Mouse (Mus musculus): ENCODE results near the gene 4933434E20Rik. TPM values are rescaled to one million over a fixed set of nuclear protein-coding genes. Genes with fewer than 3 reads are reported as not detected.

The 4933434E20Rik gene
- polyA plus RNA-seq (2014; fragmentation: Illumina TruSeq; extraction: RNeasy Lipid Tissue Mini Kit (QIAGEN cat#74804); ENCODE audit: low read depth, low replicate concordance), result 87.0 TPM

GRCm38 (mm10) chr3:90051441-90052350 is at the start of gene 4933434E20Rik:
Gene 4933434E20Rik, plus strand, starts transcription at chr3:90051636.

GRCm38 (mm10) chr3:90052351-90053241 is 1.2 kb downstream of the 4933434E20Rik start, which contains the start of gene Ubap2l:
Gene Ubap2l, minus strand, starts transcription at chr3:90052628.

GRCm38 (mm10) chr3:90072294-90072693 is 20.9 kb downstream of the 4933434E20Rik start, which contains the start of gene Tpm3:
Gene Tpm3, plus strand, starts transcription at chr3:90072649.

GRCm38 (mm10) chr3:90103938-90104337 is 52.5 kb downstream of the 4933434E20Rik start, which contains the start of gene Nup210l:
Gene Nup210l, plus strand, starts transcription at chr3:90104132.

Other genes with a start within 250 kb of the 4933434E20Rik start
- 5.0 TPM for gene She, start 220.3 kb upstream of the 4933434E20Rik start, polyA plus RNA-seq (2014; fragmentation: Illumina TruSeq; extraction: RNeasy Lipid Tissue Mini Kit (QIAGEN cat#74804); ENCODE audit: low read depth, low replicate concordance)
- gene Il6ra, start 138.4 kb upstream of the 4933434E20Rik start, polyA plus RNA-seq (2014; fragmentation: Illumina TruSeq; extraction: RNeasy Lipid Tissue Mini Kit (QIAGEN cat#74804); ENCODE audit: low read depth, low replicate concordance), result 14.4 TPM
- 27.8 TPM for gene Atp8b2, start 88.1 kb upstream of the 4933434E20Rik start, polyA plus RNA-seq (2014; fragmentation: Illumina TruSeq; extraction: RNeasy Lipid Tissue Mini Kit (QIAGEN cat#74804); ENCODE audit: low read depth, low replicate concordance)
- 74.8 TPM for gene Hax1, start 52.9 kb upstream of the 4933434E20Rik start, polyA plus RNA-seq (2014; fragmentation: Illumina TruSeq; extraction: RNeasy Lipid Tissue Mini Kit (QIAGEN cat#74804); ENCODE audit: low read depth, low replicate concordance)
- 93.6 TPM for gene Ubap2l, start 992 bp downstream of the 4933434E20Rik start, polyA plus RNA-seq (2014; fragmentation: Illumina TruSeq; extraction: RNeasy Lipid Tissue Mini Kit (QIAGEN cat#74804); ENCODE audit: low read depth, low replicate concordance)
- 218 TPM for gene Tpm3, start 21.0 kb downstream of the 4933434E20Rik start, polyA plus RNA-seq (2014; fragmentation: Illumina TruSeq; extraction: RNeasy Lipid Tissue Mini Kit (QIAGEN cat#74804); ENCODE audit: low read depth, low replicate concordance)
- 0.76 TPM for gene Nup210l, start 52.5 kb downstream of the 4933434E20Rik start, polyA plus RNA-seq (2014; fragmentation: Illumina TruSeq; extraction: RNeasy Lipid Tissue Mini Kit (QIAGEN cat#74804); ENCODE audit: low read depth, low replicate concordance)
- gene Rps27, start 162.0 kb downstream of the 4933434E20Rik start, polyA plus RNA-seq (2014; fragmentation: Illumina TruSeq; extraction: RNeasy Lipid Tissue Mini Kit (QIAGEN cat#74804); ENCODE audit: low read depth, low replicate concordance), result 3,735 TPM
- 21.7 TPM for gene Rab13, start 162.1 kb downstream of the 4933434E20Rik start, polyA plus RNA-seq (2014; fragmentation: Illumina TruSeq; extraction: RNeasy Lipid Tissue Mini Kit (QIAGEN cat#74804); ENCODE audit: low read depth, low replicate concordance)
- 72.0 TPM for gene Jtb, start 180.0 kb downstream of the 4933434E20Rik start, polyA plus RNA-seq (2014; fragmentation: Illumina TruSeq; extraction: RNeasy Lipid Tissue Mini Kit (QIAGEN cat#74804); ENCODE audit: low read depth, low replicate concordance)
- 4.3 TPM for gene Creb3l4, start 191.9 kb downstream of the 4933434E20Rik start, polyA plus RNA-seq (2014; fragmentation: Illumina TruSeq; extraction: RNeasy Lipid Tissue Mini Kit (QIAGEN cat#74804); ENCODE audit: low read depth, low replicate concordance)
- gene Slc39a1, start 196.5 kb downstream of the 4933434E20Rik start, polyA plus RNA-seq (2014; fragmentation: Illumina TruSeq; extraction: RNeasy Lipid Tissue Mini Kit (QIAGEN cat#74804); ENCODE audit: low read depth, low replicate concordance), result 86.1 TPM
- 44.9 TPM for gene Crtc2, start 202.5 kb downstream of the 4933434E20Rik start, polyA plus RNA-seq (2014; fragmentation: Illumina TruSeq; extraction: RNeasy Lipid Tissue Mini Kit (QIAGEN cat#74804); ENCODE audit: low read depth, low replicate concordance)
- gene Dennd4b, start 213.5 kb downstream of the 4933434E20Rik start, polyA plus RNA-seq (2014; fragmentation: Illumina TruSeq; extraction: RNeasy Lipid Tissue Mini Kit (QIAGEN cat#74804); ENCODE audit: low read depth, low replicate concordance), result 8.7 TPM
- gene Gatad2b, start 241.5 kb downstream of the 4933434E20Rik start, polyA plus RNA-seq (2014; fragmentation: Illumina TruSeq; extraction: RNeasy Lipid Tissue Mini Kit (QIAGEN cat#74804); ENCODE audit: low read depth, low replicate concordance), result 19.4 TPM

All from adipose tissue, adult 10 weeks (tissue).